Mouse (Mus musculus) layer of hippocampus, adult 18-20 months (tissue): ENCODE data around the gene Sp3. TPM values are rescaled to one million over a fixed set of nuclear protein-coding genes. Genes with fewer than 3 reads are reported as not detected.
"Not testable (repeated sequence)": the region's sequence is repeated elsewhere in the genome, so short reads cannot be mapped to it uniquely, and the experiment has no call there.

Experiments
- DNase-seq, 2 experiments: peaks; one replicate each; pipeline ENCODE4 v3.0.0; 2022; ENCODE audit warnings: low spot score in 2 of 2
- long read RNA-seq: library from polyadenylated mRNA; stranded (forward); transcript quantifications from one replicate; pipeline ENCODE4 v2.0.0, GENCODE M21; 2021
- total RNA-seq, 2 experiments: library from RNA; stranded (reverse); gene quantifications; 2 replicates each; pipeline ENCODE4 v1.2.3; 2021

Gene Sp3
- 10 to 100 TPM; 64.6 to 65.5 TPM for total RNA-seq
- long read RNA-seq, full-length matches to known transcripts: 27 of 46 reads
- long read RNA-seq, partial matches to known transcripts: 13 of 46 reads
- long read RNA-seq, other reads (novel, unspliced or antisense): 6 of 46 reads

GRCm38 (mm10) chr2:72980337-72981074, at the start of gene Sp3:
Gene Sp3, minus strand, starts transcription at chr2:72980446.
- DNase-seq: peak; percentile 97 to 98

- no peak for DNase-seq
Measured at GRCm38 (mm10) chr2:73029846-73030245, 49.6 kb upstream of the Sp3 start.

DNA sequence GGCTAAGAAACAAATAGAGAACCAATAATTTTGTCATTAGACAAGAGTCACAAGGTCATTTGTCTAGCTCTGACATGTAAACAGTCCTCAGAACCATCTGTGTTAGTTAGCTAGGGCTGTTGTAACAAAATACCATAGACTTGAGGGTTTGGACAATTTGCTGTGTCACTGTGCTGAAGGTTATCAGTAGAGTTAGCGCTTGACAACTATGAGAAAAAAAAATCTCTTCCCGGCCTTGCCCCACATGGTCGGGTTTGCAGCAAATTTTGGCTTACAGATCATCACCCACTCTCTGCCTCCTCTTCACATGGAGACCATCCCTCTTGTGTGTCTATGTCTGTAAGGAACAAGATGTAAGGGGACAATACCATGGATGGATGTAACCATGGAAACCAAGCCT, 47.8 kb upstream of the Sp3 start:
- no peak for DNase-seq

GRCm38 (mm10) chr2:73027126-73027525, 46.9 kb upstream of the Sp3 start:
- DNase-seq: no peak

DNA sequence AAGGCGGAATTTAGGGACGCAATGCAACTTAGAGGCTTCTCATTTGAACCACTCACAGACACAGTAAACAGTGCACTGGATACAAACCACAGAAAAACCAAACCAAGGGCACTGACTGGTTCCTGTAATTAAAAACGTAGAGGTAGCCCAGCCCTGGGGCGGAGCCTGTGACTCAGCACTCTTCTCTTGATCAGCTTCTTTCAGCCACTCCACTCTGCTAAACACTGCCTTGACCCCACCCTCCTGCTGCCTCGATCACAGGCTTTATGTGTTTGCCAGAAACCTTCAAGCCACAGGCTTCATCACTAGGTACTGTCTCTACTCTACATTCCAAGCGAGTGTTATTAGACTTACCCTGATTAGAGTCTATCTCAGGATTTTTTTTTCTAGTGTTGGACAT, 43.6 kb upstream of the Sp3 start:
- DNase-seq: no peak

DNA sequence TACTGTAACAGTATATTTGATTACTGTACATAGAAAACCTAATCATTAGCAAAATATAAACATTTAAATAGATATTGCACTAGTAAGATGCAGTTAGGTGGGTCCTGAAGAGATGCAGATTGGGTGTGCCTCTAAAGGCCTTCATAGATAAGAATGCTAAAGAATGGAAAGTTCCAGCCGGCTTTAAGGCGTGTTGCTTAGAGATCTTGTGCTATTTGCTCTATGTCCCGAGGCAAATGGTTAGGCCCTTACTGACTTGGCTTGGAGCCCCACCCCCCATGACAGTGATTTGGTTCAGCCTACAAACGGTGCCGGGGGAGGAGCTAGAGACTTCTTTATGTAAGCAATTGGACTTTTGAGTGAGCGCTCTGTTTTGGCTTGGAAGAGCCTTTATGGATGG, 40.8 kb upstream of the Sp3 start:
- DNase-seq: no peak

DNA sequence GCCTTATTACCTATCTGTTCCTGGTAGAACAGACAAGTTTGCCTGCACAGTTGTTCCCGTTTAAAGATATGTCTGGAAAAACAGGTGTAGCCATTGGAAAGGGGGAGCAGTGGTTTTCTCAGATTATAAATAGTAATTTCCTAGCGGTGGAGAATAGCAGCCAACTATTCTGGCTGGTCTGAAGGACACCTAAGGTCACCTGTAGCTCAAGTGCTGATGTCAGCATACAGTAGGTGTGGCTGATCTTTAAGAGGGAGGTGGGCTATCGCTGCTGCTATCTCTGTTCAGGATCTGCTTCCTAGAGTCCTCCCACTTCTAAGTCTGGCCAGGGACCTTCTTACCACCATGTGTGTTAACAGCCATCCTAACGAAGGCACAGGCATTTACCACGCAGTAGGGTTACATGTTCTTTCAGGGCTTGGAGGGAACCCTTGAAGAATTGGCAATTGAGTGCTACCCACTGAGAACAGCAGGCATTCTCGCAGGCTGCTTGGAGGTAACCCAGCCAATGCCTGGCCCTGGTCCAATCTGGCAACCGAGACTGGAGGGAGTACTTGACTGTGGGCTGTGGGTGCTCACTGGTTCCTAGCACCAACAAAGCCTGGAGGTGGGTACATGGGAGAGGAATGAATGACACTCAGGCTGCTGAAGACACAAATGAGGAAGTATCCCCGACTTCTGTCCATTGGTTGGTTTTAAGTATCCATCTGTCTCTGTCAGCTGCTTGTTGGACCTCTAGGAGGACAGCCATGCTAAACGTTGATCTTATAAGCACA, 39.3 kb upstream of the Sp3 start:
- DNase-seq: peak; percentile 83

DNA sequence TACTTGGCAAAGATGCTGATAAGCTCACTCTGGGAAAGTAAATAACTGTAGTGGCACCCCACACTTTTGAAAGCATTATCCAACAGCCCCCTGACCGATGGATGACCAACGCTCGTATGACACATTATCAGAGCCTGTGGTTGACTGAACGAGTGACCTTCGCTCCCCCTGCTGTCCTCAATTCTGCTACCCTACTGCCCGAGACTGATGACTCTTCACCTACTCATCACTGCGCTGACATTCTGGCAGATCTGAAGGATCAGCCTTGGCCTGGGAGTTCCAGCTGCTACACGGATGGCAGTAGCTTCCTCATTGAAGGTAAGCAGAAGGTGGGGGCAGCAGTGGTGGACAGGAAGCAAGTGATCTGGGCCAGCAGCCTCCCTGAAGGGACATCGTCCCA, 33.8 kb upstream of the Sp3 start:
- DNase-seq: not testable (repeated sequence)

DNA sequence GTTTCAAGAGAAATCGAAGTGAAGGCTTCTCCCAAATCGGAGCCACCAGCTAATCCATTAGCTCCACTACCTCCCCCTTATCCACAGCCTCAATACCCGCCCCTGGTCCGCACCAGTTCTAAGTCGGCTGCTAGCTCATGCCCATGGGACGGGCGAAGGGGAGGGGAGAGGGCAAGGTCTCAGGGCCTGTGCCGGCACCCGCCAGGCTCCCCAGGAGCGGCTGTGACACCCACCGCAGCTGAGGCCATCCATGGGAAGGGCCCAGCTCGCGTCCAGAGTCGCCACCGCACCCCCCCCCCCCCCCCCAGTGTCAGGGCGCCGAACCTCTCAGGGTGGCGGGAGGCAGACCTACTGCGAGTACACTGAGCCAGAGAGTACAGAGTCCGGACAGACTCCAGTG, 32.4 kb upstream of the Sp3 start:
- no peak for DNase-seq

GRCm38 (mm10) chr2:73007472-73007871, 27.2 kb upstream of the Sp3 start:
- DNase-seq: no peak

- no peak for DNase-seq
Measured at GRCm38 (mm10) chr2:73005611-73006515, 25.6 kb upstream of the Sp3 start.

DNA sequence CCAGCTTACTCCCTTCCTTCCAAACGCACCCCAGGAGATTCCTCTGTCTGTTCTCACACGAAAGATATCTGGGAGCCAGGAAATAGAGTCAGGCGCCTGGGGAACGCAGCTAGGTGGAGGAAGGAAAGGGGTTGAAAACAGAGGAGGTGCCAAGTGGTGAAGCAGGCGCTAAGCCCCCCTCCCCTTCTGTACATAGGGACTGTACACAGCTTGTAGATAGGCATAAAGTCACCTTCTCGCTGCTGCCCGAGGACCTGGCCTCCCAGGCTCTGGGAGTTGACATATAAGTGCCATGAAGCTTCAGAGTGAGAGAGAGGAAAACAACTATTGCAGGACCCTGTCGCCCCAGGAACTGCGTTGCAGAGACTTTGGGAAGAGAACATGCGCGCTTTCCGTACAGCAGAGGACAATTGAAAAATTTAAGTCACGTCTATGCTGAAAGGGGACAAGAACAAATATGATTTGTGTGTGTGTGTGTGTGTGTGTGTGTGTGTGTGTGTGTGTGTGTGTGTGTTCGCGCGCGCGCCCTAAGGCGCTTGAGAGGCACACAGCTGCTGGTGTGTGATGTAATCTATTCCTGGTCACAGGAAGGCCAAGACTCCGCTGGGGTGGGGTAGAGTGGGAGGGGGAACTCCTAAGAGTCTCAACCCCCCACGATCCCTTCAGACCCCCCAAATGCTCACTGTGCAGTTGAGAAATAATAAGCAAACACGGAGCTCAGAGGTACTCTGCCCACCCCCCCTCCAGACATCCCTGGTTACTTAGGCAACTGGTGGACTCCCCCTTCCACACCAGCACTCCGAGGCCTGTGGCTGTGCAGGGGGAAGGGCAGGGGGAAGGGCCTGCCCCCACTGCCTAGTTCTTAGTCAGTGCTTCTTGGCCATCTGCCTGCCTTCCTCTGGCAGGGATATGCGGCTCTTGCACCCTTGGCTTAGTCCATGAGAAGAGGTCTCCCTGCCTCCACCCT, 23.8 kb upstream of the Sp3 start:
- peak in 1 of 2 experiments; percentile 45 for DNase-seq

DNA sequence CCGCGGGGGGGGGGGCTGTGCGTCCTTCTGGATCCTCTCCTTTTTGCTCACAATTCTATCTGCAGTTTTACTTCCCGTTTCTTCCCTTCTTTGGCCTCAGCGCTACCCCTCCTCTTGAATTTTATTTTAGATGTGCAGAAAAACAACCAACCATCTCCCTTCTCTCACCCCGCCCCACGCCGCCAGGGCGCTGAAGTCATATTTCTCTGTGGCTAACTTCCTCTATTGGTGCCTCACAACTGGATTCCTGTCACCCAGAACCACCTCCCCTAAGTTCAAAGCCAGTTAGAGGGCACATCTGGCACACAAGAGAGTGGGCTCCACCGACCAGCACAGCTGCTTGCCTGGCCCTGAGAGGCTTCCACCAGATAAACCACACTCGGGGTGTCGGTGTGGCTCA, 22.8 kb upstream of the Sp3 start:
- DNase-seq: no peak

DNA sequence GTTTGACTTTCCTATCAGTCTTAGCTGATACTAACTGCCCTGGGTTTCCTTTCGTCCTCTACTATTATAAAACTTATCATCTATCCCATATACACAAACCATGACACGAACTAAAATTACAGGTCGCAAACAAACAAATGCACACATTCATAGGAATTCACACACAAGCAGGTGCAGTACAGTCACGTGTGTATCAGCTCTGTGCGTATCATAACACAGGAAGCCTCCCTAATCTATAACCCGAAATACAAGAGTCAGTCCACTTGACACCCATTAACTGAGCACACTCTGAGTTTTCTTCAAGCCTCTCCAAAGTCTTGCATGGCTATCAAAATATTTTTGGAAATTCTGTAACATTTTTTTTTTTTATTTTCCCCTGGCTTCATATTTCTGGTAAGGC, 22.2 kb upstream of the Sp3 start:
- DNase-seq: no peak

DNA sequence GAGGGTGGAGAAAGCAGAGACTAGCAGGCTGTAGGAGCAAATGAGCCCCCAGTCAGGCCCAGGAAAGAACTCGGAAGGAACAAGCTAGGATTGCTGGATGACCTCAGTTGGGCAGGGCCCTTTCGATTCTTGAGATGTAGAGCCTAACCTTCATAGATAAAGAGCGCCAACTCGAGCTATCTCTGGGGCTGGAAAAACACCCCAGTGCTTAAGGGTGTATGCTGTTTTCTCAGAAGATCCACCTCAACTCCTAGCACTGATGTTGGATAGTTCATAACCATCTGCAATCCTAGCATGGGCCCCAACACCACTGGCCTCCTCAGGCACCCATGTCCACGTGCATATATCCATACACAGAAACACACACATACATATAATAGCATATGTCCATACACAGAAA, 21.7 kb upstream of the Sp3 start:
- DNase-seq: no peak

DNA sequence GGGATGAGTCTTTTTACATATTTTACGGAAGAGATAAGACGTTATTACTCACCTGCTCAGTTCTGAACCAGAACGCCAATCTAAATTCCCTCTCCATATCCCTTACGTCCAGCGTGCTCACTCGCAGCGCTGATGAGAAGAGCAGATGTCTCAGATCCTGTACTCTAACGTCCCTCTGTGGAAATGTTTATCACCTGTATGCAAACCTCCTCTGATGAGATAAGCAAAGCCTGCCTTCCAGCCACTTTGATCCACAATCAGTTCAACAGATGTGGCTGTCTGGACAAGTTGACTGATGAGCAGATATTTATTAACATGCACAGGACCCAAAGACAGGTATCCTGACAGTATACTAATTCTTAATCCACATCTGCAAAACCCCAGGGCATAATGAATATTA, 19.9 kb upstream of the Sp3 start:
- DNase-seq: no peak

- no peak for DNase-seq
Measured at GRCm38 (mm10) chr2:72997586-72997985, 17.3 kb upstream of the Sp3 start.

- no peak for DNase-seq
Measured at GRCm38 (mm10) chr2:72996808-72997378, 16.6 kb upstream of the Sp3 start.

- peak; percentile 70 to 83 for DNase-seq
Measured at GRCm38 (mm10) chr2:72995346-72996097, 15.3 kb upstream of the Sp3 start.
